Mouse (Mus musculus) thymus, adult 2 months (tissue): Measurements from ENCODE around the gene Wdfy1. TPM values are rescaled to one million over a fixed set of nuclear protein-coding genes. Genes with fewer than 3 reads are reported as not detected.
A peak's percentile ranks its signal among the peaks of the same experiment; 100 is the strongest.

Source experiments
- DNase-seq: peaks from one replicate; pipeline ENCODE4 v3.0.0; 2021
- H3K27ac ChIP-seq: fragments of 200-500 bp; 2 replicates; pipeline ENCODE4 v1.5.1; 2012; ENCODE audit warnings: low read length, control low read depth; ENCODE audit not compliant: control insufficient read depth, insufficient read depth
- H3K27me3 ChIP-seq: fragments of 200-500 bp; 2 replicates; pipeline ENCODE4 v1.6.1; 2012; ENCODE audit warnings: mild to moderate bottlenecking, low read length, moderate library complexity, mixed read lengths; ENCODE audit not compliant: control insufficient read depth, insufficient read depth
- H3K36me3 ChIP-seq: fragments of 200-500 bp; 2 replicates; pipeline ENCODE4 v1.6.1; 2012; ENCODE audit warnings: mild to moderate bottlenecking, low read length, moderate library complexity; ENCODE audit not compliant: control insufficient read depth, insufficient read depth
- H3K4me1 ChIP-seq: fragments of 200-500 bp; replicated peaks from 2 replicates; pipeline ENCODE4 v1.6.1; 2012; ENCODE audit warnings: low read length; ENCODE audit not compliant: control insufficient read depth, insufficient read depth
- H3K4me3 ChIP-seq: fragments of 200-500 bp; 2 replicates; pipeline ENCODE4 v1.5.1; 2012; ENCODE audit warnings: mild to moderate bottlenecking, low read length, control low read depth, moderate library complexity; ENCODE audit not compliant: control insufficient read depth, insufficient read depth
- CTCF ChIP-seq: fragments of 200-500 bp; IDR thresholded peaks from 2 replicates; pipeline ENCODE4 v1.5.1; 2012; ENCODE audit warnings: mild to moderate bottlenecking, control low read depth, low read length, moderate library complexity, borderline replicate concordance; ENCODE audit not compliant: control insufficient read depth, poor library complexity, insufficient read depth; ENCODE audit errors: extremely low read depth
- POLR2A ChIP-seq: fragments of 200-500 bp; IDR thresholded peaks from 2 replicates; pipeline ENCODE4 v1.6.1; 2012; ENCODE audit warnings: mild to moderate bottlenecking, low read length, control low read depth, moderate library complexity; ENCODE audit not compliant: control insufficient read depth, poor library complexity, insufficient read depth; ENCODE audit errors: extremely low read depth
- WGBS: fragments of 180-500 bp; shearing (Covaris S2); methylation state at CpG from one replicate; pipeline ENCODE4 v1.1.7; 2018; 5-methylcytosine and 5-hydroxymethylcytosine counted together
- polyA plus RNA-seq: library from polyadenylated mRNA; depleted of rRNA; stranded (reverse); fragments of >200 nt; gene quantifications from 2 replicates; pipeline ENCODE4 v1.2.3, GENCODE M21; 2012

Wdfy1 gene
- polyA plus RNA-seq, 1 experiment, result 23.3 TPM

GRCm38 (mm10) chr1:79778011-79778410, 2.1 kb upstream of the Wdfy1 start:
- no peak overlapping the region for H3K4me3 ChIP-seq
- 91% methylated on average over 11 of the region's 11 CpGs for WGBS
- no peak for DNase-seq

GRCm38 (mm10) chr1:79774164-79774780, 1.7 kb downstream of the Wdfy1 start:
- Histone ChIP-seq H3K27ac (no peak overlapping the region), H3K4me1 (no peaks in the 10 kb centered on the region), H3K27me3 (no peaks in the 10 kb centered on the region), H3K36me3 (peaks cover 14% of the 10 kb centered on the region), H3K4me3 (no peak overlapping the region)
- no peak for TF ChIP-seq CTCF
- TF ChIP-seq POLR2A, result no peak
- 92% methylated on average over 4 of the region's 4 CpGs for WGBS
- no peak for DNase-seq

More at GRCm38 (mm10) chr1:79778011-79778410, 2.1 kb upstream of the Wdfy1 start:
- TF ChIP-seq CTCF (no peak), POLR2A (no peak)
- no peak overlapping the region for H3K27ac ChIP-seq
- no peaks in the 10 kb centered on the region for H3K4me1 ChIP-seq
- H3K27me3 ChIP-seq, result no peaks in the 10 kb centered on the region
- peaks cover 46% of the 10 kb centered on the region for H3K36me3 ChIP-seq

- Histone ChIP-seq H3K4me1 (no peaks in the 10 kb centered on the region), H3K36me3 (no peaks in the 10 kb centered on the region), H3K27me3 (no peaks in the 10 kb centered on the region), H3K27ac (no peak overlapping the region), H3K4me3 (no peak overlapping the region)
- 6% methylated on average over 1 of the region's 1 CpGs for WGBS
- no peak for DNase-seq
- TF ChIP-seq POLR2A, result no peak
- TF ChIP-seq CTCF, result no peak
Observed at GRCm38 (mm10) chr1:79768231-79768630, 7.7 kb downstream of the Wdfy1 start.

GRCm38 (mm10) chr1:79764483-79764882, 11.5 kb downstream of the Wdfy1 start:
- Histone ChIP-seq H3K27me3 (no peaks in the 10 kb centered on the region), H3K4me3 (no peak overlapping the region), H3K4me1 (peaks cover 17% of the 10 kb centered on the region), H3K36me3 (no peaks in the 10 kb centered on the region), H3K27ac (no peak overlapping the region)
- TF ChIP-seq CTCF (no peak), POLR2A (no peak)
- DNase-seq, result no peak
- WGBS, result 91% methylated on average over 1 of the region's 1 CpGs

GRCm38 (mm10) chr1:79764031-79764430, 11.9 kb downstream of the Wdfy1 start:
- Histone ChIP-seq H3K4me1 (peaks cover 17% of the 10 kb centered on the region), H3K4me3 (no peak overlapping the region), H3K27ac (no peak overlapping the region), H3K36me3 (no peaks in the 10 kb centered on the region), H3K27me3 (no peaks in the 10 kb centered on the region)
- no peak for TF ChIP-seq POLR2A
- TF ChIP-seq CTCF, result no peak
- DNase-seq, result no peak
- WGBS, result 93% methylated on average over 2 of the region's 2 CpGs

GRCm38 (mm10) chr1:79762282-79763250, 13.4 kb downstream of the Wdfy1 start:
- no peaks in the 10 kb centered on the region for H3K36me3 ChIP-seq
- H3K27me3 ChIP-seq, result no peaks in the 10 kb centered on the region
- TF ChIP-seq POLR2A, result no peak
- TF ChIP-seq CTCF, result no peak
- WGBS, result 27% methylated on average over 16 of the region's 16 CpGs
- DNase-seq, result peak; percentile 21
- peak overlapping the region; percentile 70 for H3K27ac ChIP-seq
- H3K4me1 ChIP-seq, result peaks cover 17% of the 10 kb centered on the region
- peak overlapping the region; percentile 5; the same call in 1 of the 2 replicates for H3K4me3 ChIP-seq

- H3K27ac ChIP-seq, result no peak overlapping the region; the same call in none of the 2 replicates
- peak overlapping the region; percentile 95 for H3K4me3 ChIP-seq
- H3K36me3 ChIP-seq, result no peaks in the 10 kb centered on the region
- DNase-seq, result no peak
- TF ChIP-seq CTCF (no peak), POLR2A (no peak)
- under 1% methylated on average over 6 of the region's 6 CpGs for WGBS
- H3K27me3 ChIP-seq, result no peaks in the 10 kb centered on the region
- peaks cover 17% of the 10 kb centered on the region for H3K4me1 ChIP-seq
Observed at GRCm38 (mm10) chr1:79761917-79762271, 14.0 kb downstream of the Wdfy1 start.
